Mouse (Mus musculus) forebrain, embryonic 11.5 days (tissue): ENCODE measurements around the gene Klk4. TPM values are rescaled to one million over a fixed set of nuclear protein-coding genes. Genes with fewer than 3 reads are reported as not detected.
A peak's percentile ranks its signal among the peaks of the same experiment; 100 is the strongest.

ENCODE experiments used
- ATAC-seq: fragments of 200-750 bp; cut with Nextera tagmentation; replicated peaks from 2 replicates; pipeline ENCODE4 v1.8.0; 2017; ENCODE audit warnings: moderate TSS enrichment; ENCODE audit not compliant: low FRiP score
- DNase-seq: peaks from one replicate; pipeline ENCODE4 v3.0.0-alpha.2; 2017; ENCODE audit warnings: low spot score
- H3K27ac ChIP-seq: fragments of 300-500 bp; sonication (generic); 2 replicates; pipeline ENCODE4 v1.5.1; 2014; ENCODE audit warnings: low read depth, low read length
- H3K27me3 ChIP-seq: fragments of 300-500 bp; sonication (generic); 2 replicates; pipeline ENCODE4 v1.6.1; 2014; ENCODE audit warnings: mild to moderate bottlenecking, low read length, mixed read lengths; ENCODE audit not compliant: control insufficient read depth, insufficient read depth
- H3K36me3 ChIP-seq: fragments of 300-500 bp; sonication (generic); 2 replicates; pipeline ENCODE4 v1.6.1; 2014; ENCODE audit warnings: mild to moderate bottlenecking, low read length, moderate library complexity, mixed read lengths; ENCODE audit not compliant: control insufficient read depth, insufficient read depth
- H3K4me1 ChIP-seq: fragments of 300-500 bp; sonication (generic); replicated peaks from 2 replicates; pipeline ENCODE4 v1.6.1; 2014; ENCODE audit warnings: low read length, mixed read lengths; ENCODE audit not compliant: control insufficient read depth, insufficient read depth
- H3K4me2 ChIP-seq: fragments of 300-500 bp; sonication (generic); 2 replicates; pipeline ENCODE4 v1.6.1; 2014; ENCODE audit warnings: low read depth, mild to moderate bottlenecking, low read length, moderate library complexity, mixed read lengths; ENCODE audit not compliant: severe bottlenecking
- H3K4me3 ChIP-seq: fragments of 300-500 bp; sonication (generic); 2 replicates; pipeline ENCODE4 v1.5.1; 2014; ENCODE audit warnings: low read depth, low read length
- H3K9ac ChIP-seq: fragments of 300-500 bp; sonication (generic); 2 replicates; pipeline ENCODE4 v1.6.1; 2014; ENCODE audit warnings: low read length
- H3K9me3 ChIP-seq: fragments of 300-500 bp; sonication (generic); 2 replicates; pipeline ENCODE4 v1.6.1; 2016; ENCODE audit warnings: low read length, mixed read lengths; ENCODE audit not compliant: control insufficient read depth
- WGBS: fragments of 180-500 bp; shearing (Covaris S2); extraction: QIAGEN DNeasy Blood & Tissue Kit; methylation state at CpG from one replicate; pipeline ENCODE4 v1.1.7; 2014; 5-methylcytosine and 5-hydroxymethylcytosine counted together
- polyA plus RNA-seq: library from polyadenylated mRNA; unstranded; fragments of >200 nt; fragmentation: Nextera tagmentation; extraction: Ambion mirVana; gene quantifications from 2 replicates; pipeline ENCODE4 v1.2.1, GENCODE M21; 2014

The Klk4 gene
- polyA plus RNA-seq, 1 experiment from 2014 or later = not detected

- WGBS = 68% methylated on average over 5 of the region's 5 CpGs
- no peaks in the 10 kb centered on the region for H3K9me3 ChIP-seq
- no peaks in the 10 kb centered on the region for H3K4me1 ChIP-seq
- H3K4me3 ChIP-seq = no peak overlapping the region
- no peak overlapping the region for H3K9ac ChIP-seq
- H3K4me2 ChIP-seq = no peak overlapping the region
- H3K36me3 ChIP-seq = no peaks in the 10 kb centered on the region
- DNase-seq (no peak), ATAC-seq (no peak)
- H3K27me3 ChIP-seq = no peaks in the 10 kb centered on the region
- no peak overlapping the region for H3K27ac ChIP-seq
Measured at GRCm38 (mm10) chr7:43925985-43926384, 45.0 kb downstream of the Klk4 start.

DNA sequence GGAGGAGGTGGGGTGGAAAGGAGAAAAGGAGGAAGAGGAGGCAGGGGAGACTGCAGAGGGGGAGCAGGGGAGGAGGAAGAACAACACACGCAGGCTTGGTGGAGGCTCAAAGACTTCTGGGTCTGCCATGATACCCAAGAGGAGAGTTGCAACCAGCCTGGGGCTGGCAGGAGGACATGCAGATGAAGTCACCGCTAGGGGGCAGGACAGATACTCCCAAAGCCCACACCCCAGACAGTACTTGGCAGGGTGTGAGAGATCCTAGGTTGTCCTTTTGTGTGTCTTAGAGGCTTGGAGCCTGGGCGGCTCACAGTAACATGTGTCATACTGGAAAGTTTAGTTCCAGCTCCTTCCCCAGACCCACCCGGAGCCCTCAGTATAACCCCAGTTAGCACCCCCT lies 47.6 kb downstream of the Klk4 start:
- no peaks in the 10 kb centered on the region for H3K4me1 ChIP-seq
- 54% methylated on average over 4 of the region's 4 CpGs for WGBS
- no peak overlapping the region for H3K9ac ChIP-seq
- H3K27ac ChIP-seq = no peak overlapping the region
- H3K4me3 ChIP-seq = no peak overlapping the region
- H3K36me3 ChIP-seq = no peaks in the 10 kb centered on the region
- ATAC-seq (no peak), DNase-seq (peak; percentile 66)
- no peaks in the 10 kb centered on the region for H3K27me3 ChIP-seq
- no peak overlapping the region for H3K4me2 ChIP-seq
- H3K9me3 ChIP-seq = no peaks in the 10 kb centered on the region

GRCm38 (mm10) chr7:43932337-43932736 lies 51.4 kb downstream of the Klk4 start:
- no peaks in the 10 kb centered on the region for H3K4me1 ChIP-seq
- 65% methylated on average over 4 of the region's 4 CpGs for WGBS
- H3K27me3 ChIP-seq = no peaks in the 10 kb centered on the region
- no peak for DNase-seq
- ATAC-seq = no peak
- H3K36me3 ChIP-seq = no peaks in the 10 kb centered on the region
- no peak overlapping the region for H3K4me2 ChIP-seq
- no peak overlapping the region for H3K27ac ChIP-seq
- H3K9me3 ChIP-seq = no peaks in the 10 kb centered on the region
- H3K9ac ChIP-seq = no peak overlapping the region
- H3K4me3 ChIP-seq = no peak overlapping the region

GRCm38 (mm10) chr7:43933440-43933839 lies 52.5 kb downstream of the Klk4 start, which contains the start of gene Klk15:
Klk15 (plus strand) TSS chr7:43933740.
- Histone ChIP-seq H3K9me3 (no peaks in the 10 kb centered on the region), H3K4me2 (no peak within 1 kb of the TSS), H3K27ac (no peak within 1 kb of the TSS), H3K4me1 (no peaks in the 10 kb centered on the region), H3K4me3 (no peak within 1 kb of the TSS), H3K27me3 (no peaks in the 10 kb centered on the region), H3K9ac (no peak within 1 kb of the TSS), H3K36me3 (no peaks in the 10 kb centered on the region)
- DNase-seq (no peak), ATAC-seq (no peak)
- 86% methylated on average over 3 of the region's 3 CpGs for WGBS

DNA sequence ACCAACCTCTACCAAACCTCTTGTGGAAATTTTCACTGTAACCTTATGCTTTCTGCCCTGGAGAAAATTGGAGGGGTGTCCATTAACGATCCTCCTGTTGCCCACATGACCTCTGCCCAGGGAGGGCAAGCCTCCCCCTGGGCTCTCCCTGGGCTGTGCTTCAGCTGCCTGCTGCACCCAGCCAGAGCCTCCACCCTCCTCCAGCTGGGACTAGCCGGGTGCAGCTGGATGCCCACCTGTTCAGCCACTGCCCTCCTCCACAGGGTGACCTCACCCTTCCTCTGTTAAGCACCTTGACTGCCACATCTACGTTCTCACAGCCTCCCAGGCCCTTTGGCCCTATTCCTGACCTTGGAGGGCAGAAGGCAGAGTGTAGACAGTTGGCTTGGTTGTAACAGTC lies 53.8 kb downstream of the Klk4 start:
- ATAC-seq = no peak
- 65% methylated on average over 3 of the region's 3 CpGs for WGBS

More for the DNA sequence above, 53.8 kb downstream of the Klk4 start:
- no peak overlapping the region for H3K27ac ChIP-seq
- H3K9me3 ChIP-seq = no peaks in the 10 kb centered on the region
- H3K4me3 ChIP-seq = no peak overlapping the region
- no peaks in the 10 kb centered on the region for H3K36me3 ChIP-seq
- H3K4me1 ChIP-seq = no peaks in the 10 kb centered on the region
- H3K9ac ChIP-seq = no peak overlapping the region
- no peaks in the 10 kb centered on the region for H3K27me3 ChIP-seq
- no peak overlapping the region for H3K4me2 ChIP-seq
- no peak for DNase-seq

Other genes starting within 250 kb of the Klk4 start
- gene Ceacam18, start 246.5 kb upstream of the Klk4 start, polyA plus RNA-seq = not detected in 2 replicates
- gene Siglece, start 221.0 kb upstream of the Klk4 start, polyA plus RNA-seq = 0.32 and 0.67 TPM in 2 replicates
- 13.7 and 14.3 TPM in 2 replicates for gene Ctu1, start 209.1 kb upstream of the Klk4 start, polyA plus RNA-seq
- not detected in 2 replicates for gene Klk14, start 190.7 kb upstream of the Klk4 start, polyA plus RNA-seq
- 0.40 TPM in 1 of 2 replicates, not detected in the other for gene Klk13, start 168.6 kb upstream of the Klk4 start, polyA plus RNA-seq
- not detected in 2 replicates for gene Klk12, start 112.3 kb upstream of the Klk4 start, polyA plus RNA-seq
- gene Klk11, start 106.6 kb upstream of the Klk4 start, polyA plus RNA-seq = not detected in 2 replicates
- gene Klk10, start 100.1 kb upstream of the Klk4 start, polyA plus RNA-seq = 0.17 and 0.20 TPM in 2 replicates
- gene Klk9, start 89.3 kb upstream of the Klk4 start, polyA plus RNA-seq = not detected in 2 replicates
- gene Klk8, start 83.6 kb upstream of the Klk4 start, polyA plus RNA-seq = 9.1 and 12.1 TPM in 2 replicates
- gene Klk7, start 69.9 kb upstream of the Klk4 start, polyA plus RNA-seq = not detected in 2 replicates
- not detected in 2 replicates for gene Klk6, start 56.7 kb upstream of the Klk4 start, polyA plus RNA-seq
- gene Klk5, start 39.2 kb upstream of the Klk4 start, polyA plus RNA-seq = 0.31 and 0.51 TPM in 2 replicates
- not detected in 2 replicates for gene Klk15, start 52.6 kb downstream of the Klk4 start, polyA plus RNA-seq
- not detected in 2 replicates for gene Klk1b8, start 69.5 kb downstream of the Klk4 start, polyA plus RNA-seq
- not detected in 2 replicates for gene Klk1b1, start 85.6 kb downstream of the Klk4 start, polyA plus RNA-seq
- gene Klk1b9, start 94.9 kb downstream of the Klk4 start, polyA plus RNA-seq = not detected in 2 replicates
- gene Klk1b11, start 114.7 kb downstream of the Klk4 start, polyA plus RNA-seq = not detected in 2 replicates
- not detected in 2 replicates for gene Klk1b26, start 131.0 kb downstream of the Klk4 start, polyA plus RNA-seq
- not detected in 2 replicates for gene Klk1b27, start 171.1 kb downstream of the Klk4 start, polyA plus RNA-seq
- not detected in 2 replicates for gene Klk1b21, start 221.2 kb downstream of the Klk4 start, polyA plus RNA-seq
- not detected in 2 replicates for gene Klk1b22, start 231.5 kb downstream of the Klk4 start, polyA plus RNA-seq